ENCODE assay signal across 10 mouse cellular contexts in the genomic region with DNA sequence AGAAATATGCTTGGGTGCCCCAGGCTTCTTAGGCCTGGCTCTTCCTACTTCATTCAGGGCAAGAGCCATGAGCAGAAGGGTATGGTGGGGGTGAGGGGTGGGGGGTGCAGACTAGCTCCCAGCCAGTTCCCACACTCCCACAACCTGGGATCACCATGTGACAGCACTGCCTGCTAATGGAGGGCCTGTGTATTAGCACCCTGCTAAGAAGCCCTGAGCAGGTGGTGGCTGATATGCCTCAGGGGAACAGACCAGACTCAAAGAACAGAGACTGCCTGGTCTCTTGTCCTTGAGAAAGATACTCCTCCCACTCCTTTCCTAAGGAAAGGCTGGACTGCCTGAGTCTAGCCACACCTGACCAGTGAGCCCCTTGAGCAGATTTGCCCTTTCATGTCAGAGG. TPM values are rescaled to one million over a fixed set of nuclear protein-coding genes. Genes with fewer than 3 reads are reported as not detected.
DNase-seq lines count a peak whose midpoint lies in the region; ATAC-seq and TF ChIP-seq lines count a peak whose summit lies in the region.
"Had no signal": no experiment of that assay in that cellular context is flagged by ENCODE, and none has a peak within 500 bp of the region (broad histone marks: within the 10 kb centered on the region; RNA-seq: fewer than 3 reads in every experiment).

No protein-coding gene starts in this region.

- TF ChIP-seq POLR2A in limb, embryonic 14.5 days (IDR thresholded peaks at IDR 0.05; ENCODE audit: borderline replicate concordance, extremely low read depth, insufficient read depth, insufficient read length), result no peak

- no peak overlapping the region for H3K27ac ChIP-seq in forebrain, postnatal 0 days (ENCODE audit: low read depth, low read length)
- H3K27ac ChIP-seq in forebrain, embryonic 13.5 days, result no peak overlapping the region
- H3K27ac ChIP-seq in layer of hippocampus, adult 2 months, result no peak overlapping the region; the same call in 1 of the 2 replicates
- H3K27ac ChIP-seq in limb, embryonic 14.5 days (replicated peaks; ENCODE audit: low read depth, low read length), result 0 out of 2 replicates have a peak overlapping the region, but pooled peaks have one; percentile 7

- H3K4me3 ChIP-seq in forebrain, postnatal 0 days (ENCODE audit: low read depth, low read length), result no peak overlapping the region
- no peak overlapping the region for H3K4me3 ChIP-seq in forebrain, embryonic 13.5 days
- H3K4me3 ChIP-seq in layer of hippocampus, adult 2 months, result no peak overlapping the region
- no peak overlapping the region for H3K4me3 ChIP-seq in limb, embryonic 14.5 days (replicated peaks; ENCODE audit: low read length)

- H3K36me3 ChIP-seq in forebrain, postnatal 0 days (ENCODE audit: insufficient read depth), result no peaks in the 10 kb centered on the region
- no peaks in the 10 kb centered on the region for H3K36me3 ChIP-seq in forebrain, embryonic 13.5 days (ENCODE audit: poor library complexity, severe bottlenecking)
- 0 out of 2 replicates have a peak, but pooled peaks cover 3% of the 10 kb centered on the region for H3K36me3 ChIP-seq in limb, embryonic 14.5 days (ENCODE audit: control insufficient read depth, insufficient read depth, low read length)

- no peak for ATAC-seq in forebrain, postnatal 0 days
- no peak for ATAC-seq in forebrain, embryonic 13.5 days
- no peak for ATAC-seq in limb, embryonic 14.5 days (ENCODE audit: low FRiP score, low read depth)
- ATAC-seq: inflammation-experienced regulatory T-cells, adult 6 months had no signal

- H3K27me3 ChIP-seq in forebrain, postnatal 0 days (ENCODE audit: insufficient read depth, low read length), result no peaks in the 10 kb centered on the region
- no peaks in the 10 kb centered on the region for H3K27me3 ChIP-seq in forebrain, embryonic 13.5 days
- H3K27me3 ChIP-seq in limb, embryonic 14.5 days (ENCODE audit: control insufficient read depth, insufficient read depth, low read length), result no peaks in the 10 kb centered on the region
- H3K27me3 ChIP-seq: Patski had no signal

- H3K4me2 ChIP-seq in forebrain, postnatal 0 days (ENCODE audit: low read depth), result no peak overlapping the region
- no peak overlapping the region for H3K4me2 ChIP-seq in forebrain, embryonic 13.5 days
- H3K4me2 ChIP-seq in limb, embryonic 14.5 days (replicated peaks; ENCODE audit: low read depth, low read length, severe bottlenecking), result no peak overlapping the region

- H3K9ac ChIP-seq in forebrain, postnatal 0 days, result no peak overlapping the region
- no peak overlapping the region for H3K9ac ChIP-seq in forebrain, embryonic 13.5 days
- H3K9ac ChIP-seq in limb, embryonic 14.5 days (ENCODE audit: low read depth, low read length, severe bottlenecking), result no peak overlapping the region

- H3K9me3 ChIP-seq in forebrain, postnatal 0 days (ENCODE audit: low read length), result no peaks in the 10 kb centered on the region
- no peaks in the 10 kb centered on the region for H3K9me3 ChIP-seq in forebrain, embryonic 13.5 days (replicated peaks)
- H3K9me3 ChIP-seq in limb, embryonic 14.5 days (ENCODE audit: control insufficient read depth, low read length), result no peaks in the 10 kb centered on the region

- TF ChIP-seq CTCF in forebrain, postnatal 0 days (IDR thresholded peaks at IDR 0.05; ENCODE audit: low read depth), result peak; percentile 15; the same call in 1 of the 2 replicates
- TF ChIP-seq CTCF in layer of hippocampus, adult 2 months (conservative IDR thresholded peaks at IDR 0.05), result peak; percentile 45

- DNase-seq in forebrain, postnatal 0 days, result no peak
- DNase-seq in layer of hippocampus, adult 2 months (ENCODE audit: low spot score in 2 of 2), result no peak
- no peak for DNase-seq in layer of hippocampus, adult 9-11 months
- peak; percentile 56 for DNase-seq in brain, adult 2 months (ENCODE audit: low read depth, low spot score)
- no peak for DNase-seq in limb, embryonic 14.5 days (ENCODE audit: low spot score)
- DNase-seq in urinary bladder, postnatal 25 days (ENCODE audit: low spot score), result no peak
- DNase-seq in adrenal gland, adult 18-20 months (ENCODE audit: low spot score in 2 of 2), result no peak

- no peaks in the 10 kb centered on the region for H3K4me1 ChIP-seq in forebrain, postnatal 0 days (ENCODE audit: insufficient read depth)
- H3K4me1 ChIP-seq in forebrain, embryonic 13.5 days, result peaks cover 20% of the 10 kb centered on the region
- peaks cover 25% of the 10 kb centered on the region for H3K4me1 ChIP-seq in limb, embryonic 14.5 days (ENCODE audit: control insufficient read depth, insufficient read depth, low read length)

RNA-seq across cellular contexts. Expression of a gene that starts 22.2 kb away (rescaled TPM):
- 50.9 and 60.7 TPM in 2 replicates for total RNA-seq in forebrain, postnatal 0 days (2014; rRNA removed)
- 16.6 and 21.2 TPM in 2 replicates for polyA plus RNA-seq in forebrain, postnatal 0 days (2015; fragmentation: Nextera tagmentation; extraction: Ambion mirVana)
- polyA plus RNA-seq in forebrain, embryonic 13.5 days (2015; fragmentation: Nextera tagmentation; extraction: Ambion mirVana), result 26.9 and 31.5 TPM in 2 replicates
- 10 to 100 TPM; 78.1 to 89.7 TPM for total RNA-seq in layer of hippocampus, adult 2 months (2021)
- 62.1 and 85.3 TPM in 2 replicates for polyA plus RNA-seq in limb, embryonic 14.5 days (2012; rRNA removed)
- 29.7 and 33.1 TPM in 2 replicates for polyA plus RNA-seq in limb, embryonic 14.5 days (2014; fragmentation: Nextera tagmentation; extraction: Ambion mirVana)
- 10 to 100 TPM; 35.2 to 42.3 TPM for total RNA-seq in adrenal gland, adult 18-20 months (2021)
